Mouse (Mus musculus) cerebellum, postnatal 4 days (tissue): Measurements from ENCODE around the gene Galnt16.

Experiments
- DNase-seq, 2 experiments: peaks; one replicate each; pipeline ENCODE4 v3.0.0; 2022; ENCODE audit warnings: low spot score in 2 of 2, mixed read lengths in 1 of 2

The Galnt16 gene

GRCm38 (mm10) chr12:80658661-80659060 is 140.6 kb downstream of the Galnt16 start:
- no peak for DNase-seq

DNA sequence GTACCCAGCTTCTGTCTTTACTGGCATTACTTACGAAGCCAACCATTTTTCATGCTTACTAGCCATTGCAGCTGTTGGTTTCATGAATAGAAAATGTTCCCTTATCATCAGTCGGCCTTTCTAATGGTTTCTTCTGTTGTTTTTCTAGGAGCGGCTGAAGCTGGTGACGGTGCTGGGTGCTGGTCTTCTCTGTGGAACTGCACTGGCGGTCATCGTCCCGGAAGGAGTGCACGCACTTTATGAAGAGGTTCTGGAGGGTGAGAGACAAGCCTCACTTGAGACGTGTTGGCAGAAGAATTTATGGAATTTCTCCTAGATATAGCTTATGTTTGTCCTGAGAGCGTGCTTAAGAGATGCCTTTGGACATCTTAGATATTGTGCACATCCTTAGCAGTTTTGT is 144.2 kb downstream of the Galnt16 start:
- DNase-seq, result no peak

DNA sequence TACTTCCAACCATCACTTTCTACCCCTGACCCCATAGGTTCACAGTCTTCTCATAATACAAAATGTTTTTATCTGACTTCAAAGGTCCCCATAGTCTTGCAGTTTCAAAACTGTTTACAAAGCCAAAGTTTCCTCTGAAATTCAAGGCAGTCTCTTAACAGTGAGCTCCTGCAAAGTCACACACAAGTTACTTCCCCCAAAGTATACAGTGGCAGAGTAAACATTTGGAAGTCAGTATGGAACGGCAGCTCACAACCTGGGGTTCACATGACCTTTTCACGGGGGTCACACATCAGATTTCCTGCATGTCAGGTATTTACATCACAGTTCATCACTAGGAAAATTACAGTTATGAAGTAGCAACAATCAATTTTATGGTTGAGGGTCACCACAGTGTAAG is 145.9 kb downstream of the Galnt16 start:
- no peak for DNase-seq

- DNase-seq, result no peak
Observed at GRCm38 (mm10) chr12:80668391-80668790, 150.3 kb downstream of the Galnt16 start.

GRCm38 (mm10) chr12:80673170-80673569 is 155.1 kb downstream of the Galnt16 start:
- peak in 1 of 2 experiments; percentile 53 for DNase-seq
